Mouse (Mus musculus): ENCODE data around the gene Cpxm2. TPM values are rescaled to one million over a fixed set of nuclear protein-coding genes. Genes with fewer than 3 reads are reported as not detected.

Gene Cpxm2
- polyA plus RNA-seq, 1 experiment: 5.8 TPM

- 71% methylated on average over 4 of the region's 4 CpGs for WGBS
- H3K4me1 ChIP-seq (ENCODE audit: control insufficient read depth, insufficient read depth, insufficient read length): no peaks in the 10 kb centered on the region
- no peak overlapping the region for H3K27ac ChIP-seq (ENCODE audit: insufficient read depth, low read length)
- no peak overlapping the region for H3K4me3 ChIP-seq (ENCODE audit: extremely low read depth, insufficient read depth, insufficient read length)
- no peaks in the 10 kb centered on the region for H3K27me3 ChIP-seq (ENCODE audit: control insufficient read depth, insufficient read depth, low read length)
- no peaks in the 10 kb centered on the region for H3K36me3 ChIP-seq (ENCODE audit: control insufficient read depth, insufficient read depth, low read length)
- DNase-seq (ENCODE audit: low read depth in 1 of 2, low spot score in 2 of 2): no peak
- TF ChIP-seq CTCF (IDR thresholded peaks at IDR 0.05; ENCODE audit: extremely low read depth, insufficient read depth, insufficient read length, insufficient replicate concordance) (no peak), POLR2A (IDR thresholded peaks at IDR 0.05; ENCODE audit: low read depth, low read length) (no peak)
These were observed 107.9 kb downstream of the Cpxm2 start for GRCm38 (mm10) chr7:132046662-132047061.

- Histone ChIP-seq H3K4me1 (ENCODE audit: control insufficient read depth, insufficient read depth, insufficient read length) (no peaks in the 10 kb centered on the region), H3K36me3 (ENCODE audit: control insufficient read depth, insufficient read depth, low read length) (no peaks in the 10 kb centered on the region), H3K27ac (ENCODE audit: insufficient read depth, low read length) (no peak overlapping the region), H3K4me3 (ENCODE audit: extremely low read depth, insufficient read depth, insufficient read length) (no peak overlapping the region), H3K27me3 (ENCODE audit: control insufficient read depth, insufficient read depth, low read length) (no peaks in the 10 kb centered on the region)
- no peak for DNase-seq (ENCODE audit: low read depth in 1 of 2, low spot score in 2 of 2)
- 72% methylated on average over 6 of the region's 6 CpGs for WGBS
- TF ChIP-seq POLR2A (IDR thresholded peaks at IDR 0.05; ENCODE audit: low read depth, low read length) (no peak), CTCF (IDR thresholded peaks at IDR 0.05; ENCODE audit: extremely low read depth, insufficient read depth, insufficient read length, insufficient replicate concordance) (no peak)
These were observed 122.5 kb downstream of the Cpxm2 start for GRCm38 (mm10) chr7:132031940-132032531.

- TF ChIP-seq POLR2A (IDR thresholded peaks at IDR 0.05; ENCODE audit: low read depth, low read length): no peak
- H3K27me3 ChIP-seq (ENCODE audit: control insufficient read depth, insufficient read depth, low read length): no peaks in the 10 kb centered on the region
- no peaks in the 10 kb centered on the region for H3K4me1 ChIP-seq (ENCODE audit: control insufficient read depth, insufficient read depth, insufficient read length)
- H3K27ac ChIP-seq (ENCODE audit: insufficient read depth, low read length): no peak overlapping the region
- no peak for DNase-seq (ENCODE audit: low read depth in 1 of 2, low spot score in 2 of 2)
- no peaks in the 10 kb centered on the region for H3K36me3 ChIP-seq (ENCODE audit: control insufficient read depth, insufficient read depth, low read length)
- no peak overlapping the region for H3K4me3 ChIP-seq (ENCODE audit: extremely low read depth, insufficient read depth, insufficient read length)
- 77% methylated on average over 6 of the region's 6 CpGs for WGBS
These were observed 127.9 kb downstream of the Cpxm2 start for GRCm38 (mm10) chr7:132026671-132027070.

GRCm38 (mm10) chr7:132025591-132025990, 128.9 kb downstream of the Cpxm2 start:
- no peak overlapping the region for H3K27ac ChIP-seq (ENCODE audit: insufficient read depth, low read length)
- no peak for DNase-seq (ENCODE audit: low read depth in 1 of 2, low spot score in 2 of 2)
- no peaks in the 10 kb centered on the region for H3K4me1 ChIP-seq (ENCODE audit: control insufficient read depth, insufficient read depth, insufficient read length)
- TF ChIP-seq CTCF (IDR thresholded peaks at IDR 0.05; ENCODE audit: extremely low read depth, insufficient read depth, insufficient read length, insufficient replicate concordance): no peak
- TF ChIP-seq POLR2A (IDR thresholded peaks at IDR 0.05; ENCODE audit: low read depth, low read length): no peak
- H3K36me3 ChIP-seq (ENCODE audit: control insufficient read depth, insufficient read depth, low read length): no peaks in the 10 kb centered on the region
- H3K4me3 ChIP-seq (ENCODE audit: extremely low read depth, insufficient read depth, insufficient read length): no peak overlapping the region
- WGBS: 68% methylated on average over 6 of the region's 6 CpGs
- no peaks in the 10 kb centered on the region for H3K27me3 ChIP-seq (ENCODE audit: control insufficient read depth, insufficient read depth, low read length)

GRCm38 (mm10) chr7:132015933-132016332, 138.6 kb downstream of the Cpxm2 start:
- no peak overlapping the region for H3K27ac ChIP-seq (ENCODE audit: insufficient read depth, low read length)
- TF ChIP-seq POLR2A (IDR thresholded peaks at IDR 0.05; ENCODE audit: low read depth, low read length) (no peak), CTCF (IDR thresholded peaks at IDR 0.05; ENCODE audit: extremely low read depth, insufficient read depth, insufficient read length, insufficient replicate concordance) (no peak)
- H3K4me1 ChIP-seq (ENCODE audit: control insufficient read depth, insufficient read depth, insufficient read length): no peaks in the 10 kb centered on the region
- no peaks in the 10 kb centered on the region for H3K36me3 ChIP-seq (ENCODE audit: control insufficient read depth, insufficient read depth, low read length)
- no peak overlapping the region for H3K4me3 ChIP-seq (ENCODE audit: extremely low read depth, insufficient read depth, insufficient read length)
- WGBS: 62% methylated on average over 3 of the region's 3 CpGs
- H3K27me3 ChIP-seq (ENCODE audit: control insufficient read depth, insufficient read depth, low read length): no peaks in the 10 kb centered on the region
- DNase-seq (ENCODE audit: low read depth in 1 of 2, low spot score in 2 of 2): no peak

- WGBS: 21% methylated on average over 3 of the region's 3 CpGs
- Histone ChIP-seq H3K27me3 (ENCODE audit: control insufficient read depth, insufficient read depth, low read length) (no peaks in the 10 kb centered on the region), H3K36me3 (ENCODE audit: control insufficient read depth, insufficient read depth, low read length) (no peaks in the 10 kb centered on the region), H3K4me3 (ENCODE audit: extremely low read depth, insufficient read depth, insufficient read length) (no peak overlapping the region), H3K27ac (ENCODE audit: insufficient read depth, low read length) (no peak overlapping the region), H3K4me1 (ENCODE audit: control insufficient read depth, insufficient read depth, insufficient read length) (no peaks in the 10 kb centered on the region)
- DNase-seq (ENCODE audit: low read depth in 1 of 2, low spot score in 2 of 2): no peak
- TF ChIP-seq CTCF (IDR thresholded peaks at IDR 0.05; ENCODE audit: extremely low read depth, insufficient read depth, insufficient read length, insufficient replicate concordance): no peak
- no peak for TF ChIP-seq POLR2A (IDR thresholded peaks at IDR 0.05; ENCODE audit: low read depth, low read length)
These were observed 139.3 kb downstream of the Cpxm2 start for GRCm38 (mm10) chr7:132015193-132015592.

- no peaks in the 10 kb centered on the region for H3K36me3 ChIP-seq (ENCODE audit: control insufficient read depth, insufficient read depth, low read length)
- no peaks in the 10 kb centered on the region for H3K4me1 ChIP-seq (ENCODE audit: control insufficient read depth, insufficient read depth, insufficient read length)
- DNase-seq (ENCODE audit: low read depth in 1 of 2, low spot score in 2 of 2): no peak
- H3K27ac ChIP-seq (ENCODE audit: insufficient read depth, low read length): no peak overlapping the region
- WGBS: 79% methylated on average over 5 of the region's 5 CpGs
- no peak for TF ChIP-seq CTCF (IDR thresholded peaks at IDR 0.05; ENCODE audit: extremely low read depth, insufficient read depth, insufficient read length, insufficient replicate concordance)
- TF ChIP-seq POLR2A (IDR thresholded peaks at IDR 0.05; ENCODE audit: low read depth, low read length): no peak
- H3K27me3 ChIP-seq (ENCODE audit: control insufficient read depth, insufficient read depth, low read length): no peaks in the 10 kb centered on the region
- no peak overlapping the region for H3K4me3 ChIP-seq (ENCODE audit: extremely low read depth, insufficient read depth, insufficient read length)
These were observed 140.6 kb downstream of the Cpxm2 start for GRCm38 (mm10) chr7:132013970-132014369.

All from spleen, adult 2 months (tissue).